Mouse (Mus musculus): ENCODE results near the gene Ptpn1. TPM values are rescaled to one million over a fixed set of nuclear protein-coding genes. Genes with fewer than 3 reads are reported as not detected.

The Ptpn1 gene
- polyA plus RNA-seq, 1 experiment from 2014 or later = 59.5 TPM

Other genes starting within 250 kb of the Ptpn1 start
- gene Cebpb, start 243.1 kb upstream of the Ptpn1 start, polyA plus RNA-seq (2016; fragmentation: Nextera tagmentation; extraction: Ambion mirVana) = 14.2 and 16.8 TPM in 2 replicates
- 46.6 and 48.3 TPM in 2 replicates for gene Tmem189, start 242.2 kb upstream of the Ptpn1 start, polyA plus RNA-seq (2016; fragmentation: Nextera tagmentation; extraction: Ambion mirVana)
- 1.3 and 1.5 TPM in 2 replicates for gene Ripor3, start 78.6 kb downstream of the Ptpn1 start, polyA plus RNA-seq (2016; fragmentation: Nextera tagmentation; extraction: Ambion mirVana)
- gene Pard6b, start 148.9 kb downstream of the Ptpn1 start, polyA plus RNA-seq (2016; fragmentation: Nextera tagmentation; extraction: Ambion mirVana) = 13.0 and 13.2 TPM in 2 replicates